ENCODE assay signal across 10 mouse cellular contexts in the genomic region with DNA sequence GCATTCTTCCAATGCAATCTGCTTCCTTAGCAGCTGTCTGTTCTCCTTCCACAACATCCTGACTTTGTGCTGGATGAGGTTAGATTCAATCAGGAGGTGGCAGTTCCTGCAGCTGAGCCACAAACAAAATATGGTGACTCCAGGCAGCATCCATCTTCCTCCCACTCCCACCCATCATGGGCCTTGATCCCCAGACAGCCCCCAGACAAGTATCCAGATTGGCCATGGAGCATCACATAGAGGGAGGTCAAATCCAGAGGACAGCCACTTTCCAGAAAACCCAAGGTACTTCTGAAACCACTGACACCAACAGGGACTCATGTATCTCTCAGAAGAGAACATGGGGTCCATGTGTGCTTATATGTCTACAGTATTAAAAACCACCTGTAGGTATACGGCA. TPM values are rescaled to one million over a fixed set of nuclear protein-coding genes. Genes with fewer than 3 reads are reported as not detected.
DNase-seq lines count a peak whose midpoint lies in the region.
"Not testable (repeated sequence)": the region's sequence is repeated elsewhere in the genome, so short reads cannot be mapped to it uniquely, and the experiment has no call there.
"Had no signal": no experiment of that assay in that cellular context is flagged by ENCODE, and none has a peak within 500 bp of the region (broad histone marks: within the 10 kb centered on the region; RNA-seq: fewer than 3 reads in every experiment).

No protein-coding gene starts in this region.

- intact Hi-C loops in heart, postnatal 36 days (cut with DNase I): not testable (repeated sequence)

- DNase-seq in cerebellum, adult 11-12 months: peak; percentile 11
- DNase-seq in gastrocnemius, adult 8-10 months (ENCODE audit: low spot score in 2 of 2): peak; percentile 22 to 36
- peak; percentile 5 to 7 for DNase-seq in heart, postnatal 36 days
- peak; percentile 9 to 10 for DNase-seq in layer of hippocampus, adult 8-10 months (ENCODE audit: low spot score in 2 of 2)
- peak; percentile 14 for DNase-seq in lung, postnatal 10 days
- DNase-seq in right cerebral cortex, postnatal 25 days: peak; percentile 12
- peak; percentile 13 for DNase-seq in thymus, postnatal 14 days

RNA-seq across cellular contexts. Expression of a gene that starts 3.0 kb away (rescaled TPM):
- total RNA-seq in gastrocnemius, adult 8-10 months (2022): not detected
- total RNA-seq in heart, postnatal 36 days (2021): not detected
- not detected for total RNA-seq in layer of hippocampus, adult 8-10 months (2022)
- total RNA-seq: layer of hippocampus, postnatal 14 days; megakaryocyte progenitor cell, adult 5-6 weeks; monocyte, adult 5-6 weeks had no signal

RNA-seq across cellular contexts. Expression of a gene that starts 21.3 kb away (rescaled TPM):
- total RNA-seq in gastrocnemius, adult 8-10 months (2022): not detected
- total RNA-seq in heart, postnatal 36 days (2021): not detected
- not detected for total RNA-seq in layer of hippocampus, adult 8-10 months (2022)
- total RNA-seq: layer of hippocampus, postnatal 14 days; megakaryocyte progenitor cell, adult 5-6 weeks; monocyte, adult 5-6 weeks had no signal

RNA-seq across cellular contexts. Expression of a gene that starts 40.5 kb away (rescaled TPM):
- not detected for total RNA-seq in gastrocnemius, adult 8-10 months (2022)
- not detected for total RNA-seq in heart, postnatal 36 days (2021)
- total RNA-seq in layer of hippocampus, adult 8-10 months (2022): not detected
- total RNA-seq: layer of hippocampus, postnatal 14 days; megakaryocyte progenitor cell, adult 5-6 weeks; monocyte, adult 5-6 weeks had no signal

RNA-seq across cellular contexts. Expression of a gene that starts 58.6 kb away (rescaled TPM):
- not detected for total RNA-seq in gastrocnemius, adult 8-10 months (2022)
- not detected for total RNA-seq in heart, postnatal 36 days (2021)
- total RNA-seq in layer of hippocampus, adult 8-10 months (2022): not detected
- total RNA-seq: layer of hippocampus, postnatal 14 days; megakaryocyte progenitor cell, adult 5-6 weeks; monocyte, adult 5-6 weeks had no signal

Comparison
In these comparisons a context has a peak if more than half of its experiments do, and no peak if none do; other contexts are left out.
1. Peak in every context shown above with its lines: DNase-seq.